Comparison of ENCODE assay signal across 24 mouse cellular contexts in the genomic region with DNA sequence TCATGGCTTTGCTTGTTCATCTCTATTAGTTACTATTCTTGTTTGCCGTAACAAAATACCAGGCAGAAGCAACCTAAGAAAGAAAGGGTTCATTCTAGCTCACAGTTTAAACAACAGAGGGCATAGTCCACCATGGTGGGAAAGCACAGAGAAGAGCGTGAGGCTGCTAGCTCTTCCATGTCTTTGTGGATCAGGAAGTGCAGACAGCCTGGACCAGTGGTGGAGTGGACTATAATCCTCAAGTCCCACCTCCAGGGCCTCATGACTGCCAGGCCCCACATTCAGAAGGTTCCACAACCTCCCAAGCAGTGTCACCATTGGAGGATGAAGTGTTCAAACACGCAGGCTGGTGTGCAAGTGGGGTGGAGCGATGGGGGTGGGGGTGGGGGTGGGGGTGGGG. TPM values are rescaled to one million over a fixed set of nuclear protein-coding genes. Genes with fewer than 3 reads are reported as not detected.
DNase-seq lines count a peak whose midpoint lies in the region; ATAC-seq and TF ChIP-seq lines count a peak whose summit lies in the region.
"Had no signal": no experiment of that assay in that cellular context is flagged by ENCODE, and none has a peak within 500 bp of the region (broad histone marks: within the 10 kb centered on the region; RNA-seq: fewer than 3 reads in every experiment).

No protein-coding gene starts in this region.

- H3K4me3 ChIP-seq in heart, adult 2 months: no peak overlapping the region
- H3K4me3 ChIP-seq in heart, embryonic 16.5 days (ENCODE audit: low read length): no peak overlapping the region
- H3K4me3 ChIP-seq in stomach, postnatal 0 days (ENCODE audit: low read depth, low read length): no peak overlapping the region
- H3K4me3 ChIP-seq: embryonic facial prominence, embryonic 13.5 days; erythroblast, embryonic 14.5 days; hindbrain, embryonic 15.5 days; layer of hippocampus, adult 2 months; limb, embryonic 12.5 days; midbrain, embryonic 12.5 days had no signal

- no peak overlapping the region for H3K4me2 ChIP-seq in heart, embryonic 16.5 days (ENCODE audit: low read depth, low read length)
- no peak overlapping the region for H3K4me2 ChIP-seq in stomach, postnatal 0 days (replicated peaks; ENCODE audit: low read depth)
- H3K4me2 ChIP-seq: embryonic facial prominence, embryonic 13.5 days; hindbrain, embryonic 15.5 days; limb, embryonic 12.5 days; liver, embryonic 11.5 days; midbrain, embryonic 12.5 days had no signal

- 72% methylated on average over 4 of the region's 4 CpGs for WGBS in heart, adult 2 months
- 67% methylated on average over 4 of the region's 4 CpGs for WGBS in heart, embryonic 16.5 days
- WGBS in stomach, postnatal 0 days: 75% methylated on average over 4 of the region's 4 CpGs

- TF ChIP-seq EP300 in heart, adult 2 months (IDR thresholded peaks at IDR 0.05; ENCODE audit: insufficient read depth, low read depth, low read length): no peak
- TF ChIP-seq EP300 in stomach, postnatal 0 days (optimal IDR thresholded peaks at IDR 0.05): no peak

- no peaks in the 10 kb centered on the region for H3K79me2 ChIP-seq in heart, adult 2 months (replicated peaks; ENCODE audit: control insufficient read depth, insufficient read depth, low read length)

- H3K27me3 ChIP-seq in heart, adult 2 months (ENCODE audit: control insufficient read depth, insufficient read depth, low read length): no peaks in the 10 kb centered on the region
- no peaks in the 10 kb centered on the region for H3K27me3 ChIP-seq in heart, embryonic 16.5 days (ENCODE audit: control insufficient read depth, insufficient read depth, low read length)
- no peaks in the 10 kb centered on the region for H3K27me3 ChIP-seq in stomach, postnatal 0 days (ENCODE audit: control insufficient read depth, insufficient read depth, low read length)
- H3K27me3 ChIP-seq: embryonic facial prominence, embryonic 13.5 days; hindbrain, embryonic 15.5 days; limb, embryonic 12.5 days had no signal

- H3K4me1 ChIP-seq in heart, adult 2 months (ENCODE audit: control insufficient read depth, insufficient read depth, low read length): peaks cover 2% of the 10 kb centered on the region; the same call in 1 of the 2 replicates
- H3K4me1 ChIP-seq in heart, embryonic 16.5 days (ENCODE audit: control insufficient read depth, insufficient read depth, low read length): peaks cover 40% of the 10 kb centered on the region
- H3K4me1 ChIP-seq in stomach, postnatal 0 days (replicated peaks; ENCODE audit: control insufficient read depth, insufficient read depth): 0 out of 2 replicates have a peak, but pooled peaks cover 6% of the 10 kb centered on the region

- TF ChIP-seq POLR2A in heart, adult 2 months (IDR thresholded peaks at IDR 0.05; ENCODE audit: insufficient read depth, low read depth, low read length): peak; percentile 48

- DNase-seq in heart, adult 2 months: no peak
- no peak for DNase-seq in heart, postnatal 14 days
- no peak for DNase-seq in heart, adult 11 months
- DNase-seq in heart, postnatal 4 days: peak; percentile 8
- DNase-seq in stomach, postnatal 0 days (ENCODE audit: low spot score): no peak
- DNase-seq in ovary, postnatal 10 days (ENCODE audit: low spot score): no peak
- no peak for DNase-seq in right cerebral cortex, postnatal 14 days
- DNase-seq: adrenal gland, postnatal 10 days; cerebellum, adult 18-20 months; cerebellum, postnatal 25 days; gastrocnemius, postnatal 10 days; kidney, postnatal 25 days; liver, postnatal 0 days had no signal

- no peak for TF ChIP-seq CTCF in heart, adult 2 months (IDR thresholded peaks at IDR 0.05)
- no peak for TF ChIP-seq CTCF in stomach, postnatal 0 days (IDR thresholded peaks at IDR 0.05; ENCODE audit: low read depth)

- no peak overlapping the region for H3K9ac ChIP-seq in heart, adult 2 months (ENCODE audit: low read depth, low read length)
- H3K9ac ChIP-seq in heart, embryonic 16.5 days (ENCODE audit: low read length): no peak overlapping the region
- H3K9ac ChIP-seq in stomach, postnatal 0 days (ENCODE audit: low read length): no peak overlapping the region
- H3K9ac ChIP-seq: embryonic facial prominence, embryonic 13.5 days; hindbrain, embryonic 15.5 days; limb, embryonic 12.5 days; liver, postnatal 0 days; midbrain, embryonic 12.5 days had no signal

- H3K9me3 ChIP-seq in heart, embryonic 16.5 days (replicated peaks; ENCODE audit: control insufficient read depth, low read length): no peaks in the 10 kb centered on the region
- H3K9me3 ChIP-seq in stomach, postnatal 0 days (ENCODE audit: control insufficient read depth, low read length): no peaks in the 10 kb centered on the region
- H3K9me3 ChIP-seq: embryonic facial prominence, embryonic 13.5 days; hindbrain, embryonic 15.5 days; limb, embryonic 12.5 days; midbrain, embryonic 12.5 days had no signal

- ATAC-seq in heart, embryonic 16.5 days (replicated peaks; ENCODE audit: extremely low read depth, insufficient read depth, low FRiP score): no peak
- ATAC-seq in stomach, postnatal 0 days (ENCODE audit: low FRiP score, low TSS enrichment): peak; percentile 24; the same call in 1 of the 2 replicates
- ATAC-seq: liver, postnatal 0 days; lung, postnatal 0 days had no signal

- no peak overlapping the region for H3K27ac ChIP-seq in heart, adult 2 months
- peak overlapping the region; percentile 48 for H3K27ac ChIP-seq in heart, embryonic 16.5 days (ENCODE audit: low read length)
- peak overlapping the region; percentile 61; the same call in 1 of the 2 replicates for H3K27ac ChIP-seq in stomach, postnatal 0 days (replicated peaks)
- H3K27ac ChIP-seq: embryonic facial prominence, embryonic 13.5 days; hindbrain, embryonic 15.5 days; limb, embryonic 12.5 days had no signal

- H3K36me3 ChIP-seq in heart, adult 2 months (ENCODE audit: control insufficient read depth, insufficient read depth, low read length): no peaks in the 10 kb centered on the region
- H3K36me3 ChIP-seq in heart, embryonic 16.5 days (ENCODE audit: control insufficient read depth, insufficient read depth): peaks cover 40% of the 10 kb centered on the region
- no peaks in the 10 kb centered on the region for H3K36me3 ChIP-seq in stomach, postnatal 0 days (ENCODE audit: control insufficient read depth, insufficient read depth, low read length)
- H3K36me3 ChIP-seq: embryonic facial prominence, embryonic 13.5 days; hindbrain, embryonic 15.5 days; limb, embryonic 12.5 days; midbrain, embryonic 12.5 days had no signal

- intact Hi-C loops in heart, adult 2 months (cut with DNase I): no loop called here
- intact Hi-C loops in heart, postnatal 14 days (cut with DNase I): no loop called here

RNA-seq across cellular contexts. Expression of a gene that starts 17.0 kb away (rescaled TPM):
- 1,000 to 10,000 TPM; 8,290 to 9,301 TPM for total RNA-seq in heart, adult 2 months (2021)
- polyA plus RNA-seq in heart, adult 2 months (2012; rRNA removed): 3,392 and 4,661 TPM in 2 replicates
- 1,000 to 10,000 TPM; 7,950 to 8,027 TPM for total RNA-seq in heart, postnatal 14 days (2021)
- polyA plus RNA-seq in heart, embryonic 16.5 days (2015; fragmentation: Nextera tagmentation; extraction: Ambion mirVana): 9,605 and 10,628 TPM in 2 replicates
- 1,000 to 10,000 TPM; 6,684 to 7,230 TPM for total RNA-seq in heart, postnatal 4 days (2021)
- 36.4 and 39.9 TPM in 2 replicates for polyA plus RNA-seq in stomach, postnatal 0 days (2015; fragmentation: Nextera tagmentation; extraction: Ambion mirVana)
- total RNA-seq: granulocyte monocyte progenitor cell, adult 5-6 weeks; megakaryocyte progenitor cell, adult 5-6 weeks had no signal
- polyA plus RNA-seq: erythroblast, embryonic 14.5 days had no signal

RNA-seq across cellular contexts. Expression of a gene that starts 34.8 kb away (rescaled TPM):
- total RNA-seq in heart, adult 2 months (2021): 1 to 10 TPM; 7.2 to 7.3 TPM
- polyA plus RNA-seq in heart, adult 2 months (2012; rRNA removed): 13.2 and 16.2 TPM in 2 replicates
- total RNA-seq in heart, postnatal 14 days (2021): 1 to 10 TPM; 4.9 to 6.0 TPM
- 5.9 TPM in 2 replicates for polyA plus RNA-seq in heart, embryonic 16.5 days (2015; fragmentation: Nextera tagmentation; extraction: Ambion mirVana)
- 10 to 100 TPM in 1 of 2 experiments, 1 to 10 TPM in 1; 7.3 to 10.3 TPM for total RNA-seq in heart, postnatal 4 days (2021)
- 128 and 140 TPM in 2 replicates for polyA plus RNA-seq in stomach, postnatal 0 days (2015; fragmentation: Nextera tagmentation; extraction: Ambion mirVana)
- total RNA-seq: granulocyte monocyte progenitor cell, adult 5-6 weeks; megakaryocyte progenitor cell, adult 5-6 weeks had no signal
- polyA plus RNA-seq: erythroblast, embryonic 14.5 days had no signal
